Mouse (Mus musculus): ENCODE measurements at regions not wholly inside any gene's neighbourhood (a gene's known extent, or its start where the extent isn't known, plus 50 kb on each side); places are given as distances from the start of the nearest gene placed in this dataset.

- Histone ChIP-seq H3K9ac (ENCODE audit: low read length) (no peak overlapping the region), H3K36me3 (ENCODE audit: control insufficient read depth, insufficient read depth, low read length) (no peaks in the 10 kb centered on the region), H3K4me1 (ENCODE audit: control insufficient read depth, insufficient read depth, low read length) (no peaks in the 10 kb centered on the region), H3K27ac (ENCODE audit: low read depth, low read length) (no peak overlapping the region), H3K4me3 (ENCODE audit: low read depth, low read length) (no peak overlapping the region), H3K9me3 (ENCODE audit: control insufficient read depth, low read length) (no peaks in the 10 kb centered on the region), H3K27me3 (ENCODE audit: control insufficient read depth, insufficient read depth, low read length) (no peaks in the 10 kb centered on the region), H3K4me2 (ENCODE audit: low read depth) (no peak overlapping the region)
- ATAC-seq (ENCODE audit: insufficient read depth, low FRiP score, low TSS enrichment) (no peak), DNase-seq (ENCODE audit: low spot score) (no peak)
Measured at GRCm38 (mm10) chr1:164617871-164618270, 159.7 kb upstream of the Atp1b1 start.

GRCm38 (mm10) chr1:164607061-164607460, 148.9 kb upstream of the Atp1b1 start:
- ATAC-seq (ENCODE audit: insufficient read depth, low FRiP score, low TSS enrichment): no peak
- Histone ChIP-seq H3K27ac (ENCODE audit: low read depth, low read length) (no peak overlapping the region), H3K4me3 (ENCODE audit: low read depth, low read length) (no peak overlapping the region), H3K4me2 (ENCODE audit: low read depth) (no peak overlapping the region), H3K9me3 (ENCODE audit: control insufficient read depth, low read length) (no peaks in the 10 kb centered on the region), H3K27me3 (ENCODE audit: control insufficient read depth, insufficient read depth, low read length) (no peaks in the 10 kb centered on the region), H3K36me3 (ENCODE audit: control insufficient read depth, insufficient read depth, low read length) (no peaks in the 10 kb centered on the region), H3K4me1 (ENCODE audit: control insufficient read depth, insufficient read depth, low read length) (no peaks in the 10 kb centered on the region), H3K9ac (ENCODE audit: low read length) (no peak overlapping the region)
- no peak for DNase-seq (ENCODE audit: low spot score)
- whole genome bisulfite sequencing: 94% methylated on average over 5 of the region's 5 CpGs

GRCm38 (mm10) chr1:164606141-164606754, 148.1 kb upstream of the Atp1b1 start:
- H3K4me2 ChIP-seq (ENCODE audit: low read depth): no peak overlapping the region
- H3K27ac ChIP-seq (ENCODE audit: low read depth, low read length): no peak overlapping the region
- H3K9ac ChIP-seq (ENCODE audit: low read length): no peak overlapping the region
- no peaks in the 10 kb centered on the region for H3K4me1 ChIP-seq (ENCODE audit: control insufficient read depth, insufficient read depth, low read length)
- H3K4me3 ChIP-seq (ENCODE audit: low read depth, low read length): no peak overlapping the region
- H3K9me3 ChIP-seq (ENCODE audit: control insufficient read depth, low read length): no peaks in the 10 kb centered on the region
- H3K36me3 ChIP-seq (ENCODE audit: control insufficient read depth, insufficient read depth, low read length): no peaks in the 10 kb centered on the region
- no peak for DNase-seq (ENCODE audit: low spot score)
- no peak for ATAC-seq (ENCODE audit: insufficient read depth, low FRiP score, low TSS enrichment)
- no peaks in the 10 kb centered on the region for H3K27me3 ChIP-seq (ENCODE audit: control insufficient read depth, insufficient read depth, low read length)
- 81% methylated on average over 8 of the region's 8 CpGs for WGBS

DNA sequence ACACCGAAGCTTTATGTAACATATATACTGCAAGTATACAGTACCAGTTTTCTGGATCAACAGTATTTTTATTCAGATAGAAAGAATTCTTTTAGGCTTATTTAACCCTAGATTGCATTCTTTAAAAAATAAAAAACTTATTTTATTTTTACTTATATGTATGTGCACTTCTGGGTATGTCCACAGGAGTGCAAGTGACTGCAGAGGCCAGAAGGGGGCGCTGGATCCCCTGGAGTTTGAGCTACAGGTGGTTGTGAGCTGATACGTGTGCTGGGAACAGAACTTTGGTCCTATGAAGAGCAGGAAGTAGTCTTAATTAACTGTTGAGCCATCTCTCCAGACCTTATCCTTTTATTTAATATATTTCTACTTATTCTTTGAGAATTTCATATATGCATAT, 145.3 kb upstream of the Atp1b1 start:
- H3K4me1 ChIP-seq (ENCODE audit: control insufficient read depth, insufficient read depth, low read length): no peaks in the 10 kb centered on the region
- no peaks in the 10 kb centered on the region for H3K9me3 ChIP-seq (ENCODE audit: control insufficient read depth, low read length)
- ATAC-seq (ENCODE audit: insufficient read depth, low FRiP score, low TSS enrichment) (no peak), DNase-seq (ENCODE audit: low spot score) (no peak)
- H3K9ac ChIP-seq (ENCODE audit: low read length): no peak overlapping the region
- H3K36me3 ChIP-seq (ENCODE audit: control insufficient read depth, insufficient read depth, low read length): no peaks in the 10 kb centered on the region
- H3K4me3 ChIP-seq (ENCODE audit: low read depth, low read length): no peak overlapping the region
- no peaks in the 10 kb centered on the region for H3K27me3 ChIP-seq (ENCODE audit: control insufficient read depth, insufficient read depth, low read length)
- 78% methylated on average over 3 of the region's 3 CpGs for WGBS
- no peak overlapping the region for H3K27ac ChIP-seq (ENCODE audit: low read depth, low read length)
- H3K4me2 ChIP-seq (ENCODE audit: low read depth): no peak overlapping the region

GRCm38 (mm10) chr1:164602568-164602967, 144.4 kb upstream of the Atp1b1 start:
- WGBS: 96% methylated on average over 5 of the region's 5 CpGs
- Histone ChIP-seq H3K4me1 (ENCODE audit: control insufficient read depth, insufficient read depth, low read length) (no peaks in the 10 kb centered on the region), H3K4me3 (ENCODE audit: low read depth, low read length) (no peak overlapping the region)

DNA sequence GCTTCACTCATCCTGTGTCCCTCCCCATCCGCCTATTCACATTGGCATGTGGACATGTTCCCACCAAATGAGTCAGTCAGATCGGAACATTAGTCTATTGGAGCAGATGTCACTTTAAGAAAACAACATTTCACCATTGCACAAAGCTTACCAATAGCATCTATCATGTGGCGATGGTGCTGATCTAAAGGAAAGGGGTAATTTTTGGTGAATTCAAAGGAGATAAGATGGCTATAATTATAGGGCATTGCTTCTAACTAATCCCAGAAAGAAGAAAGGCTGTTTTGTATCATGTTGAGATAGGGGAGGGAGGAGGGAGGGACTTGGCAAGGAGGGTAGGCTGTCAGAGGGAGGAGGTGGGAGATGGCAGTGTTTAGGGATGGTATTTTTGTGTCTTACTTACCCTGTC, 132.1 kb upstream of the Atp1b1 start:
- Histone ChIP-seq H3K4me1 (ENCODE audit: control insufficient read depth, insufficient read depth, low read length) (no peaks in the 10 kb centered on the region), H3K9ac (ENCODE audit: low read length) (no peak overlapping the region), H3K36me3 (ENCODE audit: control insufficient read depth, insufficient read depth, low read length) (no peaks in the 10 kb centered on the region), H3K4me3 (ENCODE audit: low read depth, low read length) (no peak overlapping the region), H3K9me3 (ENCODE audit: control insufficient read depth, low read length) (no peaks in the 10 kb centered on the region), H3K27me3 (ENCODE audit: control insufficient read depth, insufficient read depth, low read length) (no peaks in the 10 kb centered on the region), H3K27ac (ENCODE audit: low read depth, low read length) (no peak overlapping the region), H3K4me2 (ENCODE audit: low read depth) (no peak overlapping the region)
- WGBS: 93% methylated on average over 3 of the region's 3 CpGs
- DNase-seq (ENCODE audit: low spot score) (no peak), ATAC-seq (ENCODE audit: insufficient read depth, low FRiP score, low TSS enrichment) (no peak)

More at GRCm38 (mm10) chr1:164602568-164602967, 144.4 kb upstream of the Atp1b1 start:
- Histone ChIP-seq H3K4me2 (ENCODE audit: low read depth) (no peak overlapping the region), H3K36me3 (ENCODE audit: control insufficient read depth, insufficient read depth, low read length) (no peaks in the 10 kb centered on the region), H3K9me3 (ENCODE audit: control insufficient read depth, low read length) (no peaks in the 10 kb centered on the region), H3K9ac (ENCODE audit: low read length) (no peak overlapping the region), H3K27ac (ENCODE audit: low read depth, low read length) (no peak overlapping the region), H3K27me3 (ENCODE audit: control insufficient read depth, insufficient read depth, low read length) (no peaks in the 10 kb centered on the region)
- no peak for ATAC-seq (ENCODE audit: insufficient read depth, low FRiP score, low TSS enrichment)
- DNase-seq (ENCODE audit: low spot score): no peak

GRCm38 (mm10) chr1:164586066-164586989, 128.2 kb upstream of the Atp1b1 start:
- Histone ChIP-seq H3K27me3 (ENCODE audit: control insufficient read depth, insufficient read depth, low read length) (no peaks in the 10 kb centered on the region), H3K36me3 (ENCODE audit: control insufficient read depth, insufficient read depth, low read length) (no peaks in the 10 kb centered on the region), H3K4me2 (ENCODE audit: low read depth) (no peak overlapping the region), H3K9me3 (ENCODE audit: control insufficient read depth, low read length) (no peaks in the 10 kb centered on the region), H3K4me1 (ENCODE audit: control insufficient read depth, insufficient read depth, low read length) (no peaks in the 10 kb centered on the region), H3K9ac (ENCODE audit: low read length) (no peak overlapping the region), H3K4me3 (ENCODE audit: low read depth, low read length) (no peak overlapping the region), H3K27ac (ENCODE audit: low read depth, low read length) (no peak overlapping the region)
- no peak for DNase-seq (ENCODE audit: low spot score)
- WGBS: 59% methylated on average over 11 of the region's 11 CpGs
- ATAC-seq (ENCODE audit: insufficient read depth, low FRiP score, low TSS enrichment): no peak

- Histone ChIP-seq H3K4me3 (ENCODE audit: low read depth, low read length) (no peak overlapping the region), H3K9ac (ENCODE audit: low read length) (no peak overlapping the region), H3K27ac (ENCODE audit: low read depth, low read length) (peak overlapping the region; percentile 58), H3K9me3 (ENCODE audit: control insufficient read depth, low read length) (no peaks in the 10 kb centered on the region), H3K36me3 (ENCODE audit: control insufficient read depth, insufficient read depth, low read length) (no peaks in the 10 kb centered on the region), H3K4me2 (ENCODE audit: low read depth) (peak overlapping the region; percentile 16; the same call in 1 of the 2 replicates), H3K27me3 (ENCODE audit: control insufficient read depth, insufficient read depth, low read length) (no peaks in the 10 kb centered on the region), H3K4me1 (ENCODE audit: control insufficient read depth, insufficient read depth, low read length) (peaks cover 3% of the 10 kb centered on the region; the same call in 1 of the 2 replicates)
- DNase-seq (ENCODE audit: low spot score): peak; percentile 28
- ATAC-seq (ENCODE audit: insufficient read depth, low FRiP score, low TSS enrichment): peak; percentile 48
- WGBS: 46% methylated on average over 14 of the region's 14 CpGs
Measured at GRCm38 (mm10) chr1:164576856-164577489, 118.8 kb upstream of the Atp1b1 start.

All from neural tube, embryonic 11.5 days (tissue).